Mouse (Mus musculus) embryonic facial prominence, embryonic 10.5 days (tissue): Measurements from ENCODE around the gene Cldn34b2. TPM values are rescaled to one million over a fixed set of nuclear protein-coding genes. Genes with fewer than 3 reads are reported as not detected.
"Not testable (repeated sequence)": the region's sequence is repeated elsewhere in the genome, so short reads cannot be mapped to it uniquely, and the experiment has no call there.

Experiments used
- DNase-seq: peaks from one replicate; pipeline ENCODE4 v3.0.0-alpha.2; 2017; ENCODE audit warnings: low spot score
- H3K27ac ChIP-seq: fragments of 300-500 bp; sonication (generic); replicated peaks from 2 replicates; pipeline ENCODE4 v1.5.1; 2016; ENCODE audit warnings: mild to moderate bottlenecking
- H3K27me3 ChIP-seq: fragments of 300-500 bp; sonication (generic); replicated peaks from 2 replicates; pipeline ENCODE4 v1.6.1; 2016; ENCODE audit warnings: low read depth, mild to moderate bottlenecking; ENCODE audit not compliant: poor library complexity, severe bottlenecking
- H3K36me3 ChIP-seq: fragments of 300-500 bp; sonication (generic); replicated peaks from 2 replicates; pipeline ENCODE4 v1.6.1; 2016; ENCODE audit warnings: mild to moderate bottlenecking, moderate library complexity
- H3K4me1 ChIP-seq: fragments of 300-500 bp; sonication (generic); 2 replicates; pipeline ENCODE4 v1.6.1; 2016
- H3K4me3 ChIP-seq: fragments of 300-500 bp; sonication (generic); 2 replicates; pipeline ENCODE4 v1.5.1; 2016; ENCODE audit warnings: mild to moderate bottlenecking, moderate library complexity
- H3K9me3 ChIP-seq: fragments of 300-500 bp; sonication (generic); 2 replicates; pipeline ENCODE4 v1.6.1; 2016; ENCODE audit warnings: mild to moderate bottlenecking
- WGBS: fragments of 180-500 bp; shearing (Covaris S2); methylation state at CpG from one replicate; pipeline ENCODE4 v1.1.7; 2016; 5-methylcytosine and 5-hydroxymethylcytosine counted together
- polyA plus RNA-seq: library from polyadenylated mRNA; unstranded; fragments of >200 nt; fragmentation: Nextera tagmentation; extraction: Ambion mirVana; gene quantifications from 2 replicates; pipeline ENCODE4 v1.2.1, GENCODE M21; 2016

The Cldn34b2 gene
- polyA plus RNA-seq: not detected in 2 replicates

- WGBS: 88% methylated on average over 3 of the region's 3 CpGs
- DNase-seq, H3K4me3 ChIP-seq, H3K9me3 ChIP-seq, H3K27ac ChIP-seq, H3K27me3 ChIP-seq, H3K36me3 ChIP-seq, H3K4me1 ChIP-seq: not testable (repeated sequence)
Observed at GRCm38 (mm10) chrX:155128312-155128711, at the start of gene Cldn34b2. Gene Cldn34b2 (minus strand): TSS chrX:155128412.

GRCm38 (mm10) chrX:155177640-155178039 is 49.4 kb upstream of the Cldn34b2 start:
- Histone ChIP-seq H3K4me1 (no peaks in the 10 kb centered on the region), H3K9me3 (no peaks in the 10 kb centered on the region), H3K36me3 (no peaks in the 10 kb centered on the region), H3K27me3 (no peaks in the 10 kb centered on the region), H3K4me3 (no peak overlapping the region), H3K27ac (no peak overlapping the region)
- DNase-seq: no peak
- 72% methylated on average over 2 of the region's 2 CpGs for WGBS

GRCm38 (mm10) chrX:155177230-155177629 is 49.0 kb upstream of the Cldn34b2 start:
- Histone ChIP-seq H3K27ac (no peak overlapping the region), H3K4me1 (no peaks in the 10 kb centered on the region), H3K9me3 (no peaks in the 10 kb centered on the region), H3K4me3 (no peak overlapping the region), H3K27me3 (no peaks in the 10 kb centered on the region), H3K36me3 (no peaks in the 10 kb centered on the region)
- DNase-seq: no peak
- WGBS: 91% methylated on average over 2 of the region's 2 CpGs

- DNase-seq: no peak
- Histone ChIP-seq H3K27me3 (no peaks in the 10 kb centered on the region), H3K27ac (no peak overlapping the region), H3K4me3 (no peak overlapping the region), H3K4me1 (no peaks in the 10 kb centered on the region), H3K9me3 (peaks cover 3% of the 10 kb centered on the region; the same call in 1 of the 2 replicates), H3K36me3 (no peaks in the 10 kb centered on the region)
- WGBS: 73% methylated on average over 4 of the region's 4 CpGs
Observed at GRCm38 (mm10) chrX:155175568-155175967, 47.4 kb upstream of the Cldn34b2 start.

- no peaks in the 10 kb centered on the region for H3K4me1 ChIP-seq
- H3K36me3 ChIP-seq: no peaks in the 10 kb centered on the region
- DNase-seq: no peak
- peaks cover 3% of the 10 kb centered on the region; the same call in 1 of the 2 replicates for H3K9me3 ChIP-seq
- no peak overlapping the region for H3K27ac ChIP-seq
- H3K27me3 ChIP-seq: no peaks in the 10 kb centered on the region
- no peak overlapping the region for H3K4me3 ChIP-seq
Observed at GRCm38 (mm10) chrX:155172310-155172709, 44.1 kb upstream of the Cldn34b2 start.

GRCm38 (mm10) chrX:155171754-155172153 is 43.5 kb upstream of the Cldn34b2 start:
- peaks cover 3% of the 10 kb centered on the region; the same call in 1 of the 2 replicates for H3K9me3 ChIP-seq
- no peaks in the 10 kb centered on the region for H3K27me3 ChIP-seq
- no peak for DNase-seq
- H3K27ac ChIP-seq: no peak overlapping the region
- H3K4me3 ChIP-seq: no peak overlapping the region
- 75% methylated on average over 1 of the region's 1 CpGs for WGBS
- H3K4me1 ChIP-seq: no peaks in the 10 kb centered on the region
- H3K36me3 ChIP-seq: no peaks in the 10 kb centered on the region

GRCm38 (mm10) chrX:155169886-155170285 is 41.7 kb upstream of the Cldn34b2 start:
- WGBS: 93% methylated on average over 8 of the region's 8 CpGs
- Histone ChIP-seq H3K27me3 (no peaks in the 10 kb centered on the region), H3K4me1 (no peaks in the 10 kb centered on the region)

GRCm38 (mm10) chrX:155167667-155168066 is 39.5 kb upstream of the Cldn34b2 start:
- DNase-seq: no peak
- WGBS: 94% methylated on average over 3 of the region's 3 CpGs
- H3K36me3 ChIP-seq: no peaks in the 10 kb centered on the region
- H3K27ac ChIP-seq: no peak overlapping the region
- H3K4me3 ChIP-seq: no peak overlapping the region
- no peaks in the 10 kb centered on the region for H3K4me1 ChIP-seq
- no peaks in the 10 kb centered on the region for H3K27me3 ChIP-seq
- peaks cover 3% of the 10 kb centered on the region; the same call in 1 of the 2 replicates for H3K9me3 ChIP-seq

More at GRCm38 (mm10) chrX:155169886-155170285, 41.7 kb upstream of the Cldn34b2 start:
- H3K36me3 ChIP-seq: no peaks in the 10 kb centered on the region
- H3K4me3 ChIP-seq: no peak overlapping the region
- H3K27ac ChIP-seq: no peak overlapping the region
- H3K9me3 ChIP-seq: peaks cover 3% of the 10 kb centered on the region; the same call in 1 of the 2 replicates
- no peak for DNase-seq

GRCm38 (mm10) chrX:155166313-155166712 is 38.1 kb upstream of the Cldn34b2 start:
- no peak overlapping the region for H3K4me3 ChIP-seq
- H3K9me3 ChIP-seq: no peaks in the 10 kb centered on the region
- no peaks in the 10 kb centered on the region for H3K36me3 ChIP-seq
- no peaks in the 10 kb centered on the region for H3K27me3 ChIP-seq
- WGBS: 86% methylated on average over 2 of the region's 2 CpGs
- DNase-seq: no peak
- no peaks in the 10 kb centered on the region for H3K4me1 ChIP-seq
- no peak overlapping the region for H3K27ac ChIP-seq

GRCm38 (mm10) chrX:155163553-155163952 is 35.3 kb upstream of the Cldn34b2 start:
- H3K36me3 ChIP-seq: no peaks in the 10 kb centered on the region
- H3K4me1 ChIP-seq: no peaks in the 10 kb centered on the region
- 58% methylated on average over 1 of the region's 1 CpGs for WGBS
- H3K27me3 ChIP-seq: no peaks in the 10 kb centered on the region
- no peak overlapping the region for H3K4me3 ChIP-seq
- no peaks in the 10 kb centered on the region for H3K9me3 ChIP-seq
- H3K27ac ChIP-seq: no peak overlapping the region
- no peak for DNase-seq

- DNase-seq: no peak
- 92% methylated on average over 1 of the region's 1 CpGs for WGBS
- Histone ChIP-seq H3K27ac (no peak overlapping the region), H3K36me3 (no peaks in the 10 kb centered on the region), H3K4me3 (no peak overlapping the region), H3K4me1 (no peaks in the 10 kb centered on the region), H3K27me3 (no peaks in the 10 kb centered on the region), H3K9me3 (no peaks in the 10 kb centered on the region)
Observed at GRCm38 (mm10) chrX:155151868-155152267, 23.7 kb upstream of the Cldn34b2 start.

- H3K27ac ChIP-seq: no peak overlapping the region
Observed at GRCm38 (mm10) chrX:155144718-155145117, 16.5 kb upstream of the Cldn34b2 start.

GRCm38 (mm10) chrX:155098024-155098423 is 30.2 kb downstream of the Cldn34b2 start:
- no peaks in the 10 kb centered on the region for H3K27me3 ChIP-seq
- no peak overlapping the region for H3K27ac ChIP-seq
- no peak overlapping the region for H3K4me3 ChIP-seq
- H3K4me1 ChIP-seq: no peaks in the 10 kb centered on the region
- H3K36me3 ChIP-seq: no peaks in the 10 kb centered on the region
- no peaks in the 10 kb centered on the region for H3K9me3 ChIP-seq
- DNase-seq: no peak

More at GRCm38 (mm10) chrX:155144718-155145117, 16.5 kb upstream of the Cldn34b2 start:
- 22% methylated on average over 3 of the region's 3 CpGs for WGBS
- Histone ChIP-seq H3K36me3 (no peaks in the 10 kb centered on the region), H3K27me3 (no peaks in the 10 kb centered on the region), H3K4me3 (no peak overlapping the region), H3K4me1 (no peaks in the 10 kb centered on the region), H3K9me3 (no peaks in the 10 kb centered on the region)
- DNase-seq: peak; percentile 27

GRCm38 (mm10) chrX:155093566-155093965 is 34.6 kb downstream of the Cldn34b2 start, which contains the start of gene Magea2:
Gene Magea2 (minus strand): TSS chrX:155093666.
- 76% methylated on average over 4 of the region's 4 CpGs for WGBS
- H3K36me3 ChIP-seq, H3K9me3 ChIP-seq, H3K4me3 ChIP-seq, H3K27me3 ChIP-seq, H3K4me1 ChIP-seq, H3K27ac ChIP-seq, DNase-seq: not testable (repeated sequence)
